Mouse (Mus musculus) WW6 (cell line): ENCODE results near the gene Slc13a5.

Experiments used
- DNase-seq: peaks from one replicate; pipeline ENCODE4 v3.0.0-alpha.2; 2013; ENCODE audit warnings: low read depth, low spot score

Gene Slc13a5

GRCm38 (mm10) chr11:72266960-72267560 lies at the start of gene Slc13a5:
Gene Slc13a5, minus strand, starts transcription at chr11:72267222.
- no peak for DNase-seq

- DNase-seq, result peak; percentile 40
Observed at GRCm38 (mm10) chr11:72314151-72314895, 47.3 kb upstream of the Slc13a5 start, which contains the start of gene Fbxo39. Gene Fbxo39, plus strand, starts transcription at chr11:72314444.

- peak; percentile 46 for DNase-seq
Observed at GRCm38 (mm10) chr11:72311355-72312001, 44.5 kb upstream of the Slc13a5 start.

- DNase-seq, result no peak
Observed at GRCm38 (mm10) chr11:72310491-72310890, 43.5 kb upstream of the Slc13a5 start.

GRCm38 (mm10) chr11:72308982-72309381 lies 42.0 kb upstream of the Slc13a5 start:
- no peak for DNase-seq

- no peak for DNase-seq
Observed at GRCm38 (mm10) chr11:72307461-72307860, 40.4 kb upstream of the Slc13a5 start.

- no peak for DNase-seq
Observed at GRCm38 (mm10) chr11:72302230-72302629, 35.2 kb upstream of the Slc13a5 start.

GRCm38 (mm10) chr11:72301334-72301733 lies 34.3 kb upstream of the Slc13a5 start, which contains the start of gene Xaf1:
Gene Xaf1, plus strand, starts transcription at chr11:72301629.
- peak; percentile 56 for DNase-seq

- no peak for DNase-seq
Observed at GRCm38 (mm10) chr11:72293116-72293515, 26.1 kb upstream of the Slc13a5 start.

- DNase-seq, result no peak
Observed at GRCm38 (mm10) chr11:72287543-72287942, 20.5 kb upstream of the Slc13a5 start.

- DNase-seq, result no peak
Observed at GRCm38 (mm10) chr11:72287126-72287525, 20.1 kb upstream of the Slc13a5 start.

GRCm38 (mm10) chr11:72286651-72287050 lies 19.6 kb upstream of the Slc13a5 start:
- DNase-seq, result no peak

GRCm38 (mm10) chr11:72285971-72286480 lies 19.0 kb upstream of the Slc13a5 start:
- DNase-seq, result no peak

- no peak for DNase-seq
Observed at GRCm38 (mm10) chr11:72284532-72285182, 17.6 kb upstream of the Slc13a5 start.

- DNase-seq, result no peak
Observed at GRCm38 (mm10) chr11:72283486-72284224, 16.6 kb upstream of the Slc13a5 start.

GRCm38 (mm10) chr11:72281852-72282400 lies 14.9 kb upstream of the Slc13a5 start:
- no peak for DNase-seq

GRCm38 (mm10) chr11:72281143-72281851 lies 14.3 kb upstream of the Slc13a5 start:
- no peak for DNase-seq

- no peak for DNase-seq
Observed at GRCm38 (mm10) chr11:72273341-72273740, 6.3 kb upstream of the Slc13a5 start.

- no peak for DNase-seq
Observed at GRCm38 (mm10) chr11:72271761-72272160, 4.7 kb upstream of the Slc13a5 start.
